Mouse (Mus musculus): ENCODE measurements around the gene Umps.

Gene Umps

GRCm38 (mm10) chr16:33966538-33967282 is at the start of gene Umps:
Umps (minus strand) TSS chr16:33967038.
- in situ Hi-C loops (cut with MboI; ENCODE audit: low sequenced_read_pairs), result no loop called here

- in situ Hi-C loops (cut with MboI; ENCODE audit: low sequenced_read_pairs), result no loop called here
Measured at GRCm38 (mm10) chr16:34011991-34012845, 45.4 kb upstream of the Umps start.

GRCm38 (mm10) chr16:34009567-34009966 is 42.7 kb upstream of the Umps start:
- in situ Hi-C loops (cut with MboI; ENCODE audit: low sequenced_read_pairs), result no loop called here

GRCm38 (mm10) chr16:34005986-34006385 is 39.1 kb upstream of the Umps start:
- in situ Hi-C loops (cut with MboI; ENCODE audit: low sequenced_read_pairs), result no loop called here

- in situ Hi-C loops (cut with MboI; ENCODE audit: low sequenced_read_pairs), result no loop called here
Measured at GRCm38 (mm10) chr16:34004128-34004578, 37.3 kb upstream of the Umps start.

- in situ Hi-C loops (cut with MboI; ENCODE audit: low sequenced_read_pairs), result no loop called here
Measured at GRCm38 (mm10) chr16:34003566-34004127, 36.8 kb upstream of the Umps start.

GRCm38 (mm10) chr16:34000715-34001114 is 33.9 kb upstream of the Umps start:
- in situ Hi-C loops (cut with MboI; ENCODE audit: low sequenced_read_pairs), result no loop called here

- in situ Hi-C loops (cut with MboI; ENCODE audit: low sequenced_read_pairs), result loop anchor here (10.0 kb wide), 1 partner anchor 105 kb away; no protein-coding TSS in a partner anchor
Measured at GRCm38 (mm10) chr16:33999388-33999787, 32.5 kb upstream of the Umps start.

- in situ Hi-C loops (cut with MboI; ENCODE audit: low sequenced_read_pairs), result loop anchor here (10.0 kb wide), 1 partner anchor 107 kb away; no protein-coding TSS in a partner anchor
Measured at GRCm38 (mm10) chr16:33998011-33998410, 31.2 kb upstream of the Umps start.

- in situ Hi-C loops (cut with MboI; ENCODE audit: low sequenced_read_pairs), result loop anchor here (10.0 kb wide), 1 partner anchor 109 kb away; no protein-coding TSS in a partner anchor
Measured at GRCm38 (mm10) chr16:33996030-33996429, 29.2 kb upstream of the Umps start.

- in situ Hi-C loops (cut with MboI; ENCODE audit: low sequenced_read_pairs), result loop anchor here (10.0 kb wide), 1 partner anchor 109 kb away; no protein-coding TSS in a partner anchor
Measured at GRCm38 (mm10) chr16:33995496-33995895, 28.7 kb upstream of the Umps start.

- in situ Hi-C loops (cut with MboI; ENCODE audit: low sequenced_read_pairs), result loop anchor here (10.0 kb wide), 1 partner anchor 110 kb away; no protein-coding TSS in a partner anchor
Measured at GRCm38 (mm10) chr16:33994321-33994720, 27.5 kb upstream of the Umps start.

- in situ Hi-C loops (cut with MboI; ENCODE audit: low sequenced_read_pairs), result loop anchor here (10.0 kb wide), 1 partner anchor 114 kb away; no protein-coding TSS in a partner anchor
Measured at GRCm38 (mm10) chr16:33990712-33991111, 23.9 kb upstream of the Umps start.

- in situ Hi-C loops (cut with MboI; ENCODE audit: low sequenced_read_pairs), result no loop called here
Measured at GRCm38 (mm10) chr16:33989106-33989505, 22.3 kb upstream of the Umps start.

- in situ Hi-C loops (cut with MboI; ENCODE audit: low sequenced_read_pairs), result no loop called here
Measured at GRCm38 (mm10) chr16:33988358-33989012, 21.6 kb upstream of the Umps start.

GRCm38 (mm10) chr16:33986993-33987392 is 20.2 kb upstream of the Umps start:
- in situ Hi-C loops (cut with MboI; ENCODE audit: low sequenced_read_pairs), result no loop called here

GRCm38 (mm10) chr16:33985372-33985771 is 18.5 kb upstream of the Umps start:
- in situ Hi-C loops (cut with MboI; ENCODE audit: low sequenced_read_pairs), result no loop called here

GRCm38 (mm10) chr16:33983712-33984111 is 16.9 kb upstream of the Umps start:
- in situ Hi-C loops (cut with MboI; ENCODE audit: low sequenced_read_pairs), result no loop called here

GRCm38 (mm10) chr16:33979855-33980254 is 13.0 kb upstream of the Umps start:
- in situ Hi-C loops (cut with MboI; ENCODE audit: low sequenced_read_pairs), result no loop called here

- in situ Hi-C loops (cut with MboI; ENCODE audit: low sequenced_read_pairs), result no loop called here
Measured at GRCm38 (mm10) chr16:33967283-33967640, 424 bp upstream of the Umps start.

All from CH12F3 (cell line).